ENCODE assay signal across 9 mouse cellular contexts in genomic region chr1:119308719-119309365, GRCm38 (mm10).
DNase-seq lines count a peak whose midpoint lies in the region; ATAC-seq lines count a peak whose summit lies in the region.
"Had no signal": no experiment of that assay in that cellular context is flagged by ENCODE, and none has a peak within 500 bp of the region (broad histone marks: within the 10 kb centered on the region; RNA-seq: fewer than 3 reads in every experiment).

No protein-coding gene starts in this region.

- H3K4me2 ChIP-seq in hindbrain, embryonic 11.5 days (replicated peaks; ENCODE audit: low read depth, low read length): no peak overlapping the region

- H3K27ac ChIP-seq in hindbrain, embryonic 11.5 days (ENCODE audit: low read depth, low read length): no peak overlapping the region

- ATAC-seq in hindbrain, embryonic 11.5 days (ENCODE audit: low FRiP score): no peak
- no peak for ATAC-seq in megakaryocyte progenitor cell, adult 5-6 weeks (replicated peaks; ENCODE audit: poor library complexity)

- WGBS in hindbrain, embryonic 11.5 days: 73% methylated on average over 9 of the region's 9 CpGs

- no peaks in the 10 kb centered on the region; the same call in 1 of the 2 replicates for H3K27me3 ChIP-seq in hindbrain, embryonic 11.5 days (ENCODE audit: control insufficient read depth, insufficient read depth, low read length)

- H3K4me1 ChIP-seq in hindbrain, embryonic 11.5 days (replicated peaks; ENCODE audit: control insufficient read depth, insufficient read depth, low read length): peaks cover 5% of the 10 kb centered on the region; the same call in 1 of the 2 replicates

- no peak overlapping the region for H3K4me3 ChIP-seq in hindbrain, embryonic 11.5 days (ENCODE audit: low read depth, low read length)

- DNase-seq in adrenal gland, adult (ENCODE audit: inconsistent age in 2 of 2, low spot score in 1 of 2): peak; percentile 15 to 41
- DNase-seq in adrenal gland, adult 2 months: no peak
- DNase-seq in left cerebral cortex, postnatal 4 days: peak; percentile 80
- no peak for DNase-seq in left cerebral cortex, adult 11 months (ENCODE audit: low spot score)
- DNase-seq in hindbrain, embryonic 11.5 days (ENCODE audit: low spot score): peak; percentile 14
- DNase-seq in lung, postnatal 4 days: peak; percentile 33 to 43
- DNase-seq in left cerebral cortex, postnatal 10 days (ENCODE audit: extremely low spot score in 1 of 2, low spot score in 2 of 2): no peak
- DNase-seq: kidney, adult 8-10 months had no signal

- H3K9me3 ChIP-seq in hindbrain, embryonic 11.5 days (ENCODE audit: control insufficient read depth, low read length): no peaks in the 10 kb centered on the region

- H3K36me3 ChIP-seq in hindbrain, embryonic 11.5 days (ENCODE audit: control insufficient read depth, insufficient read depth, low read length): no peaks in the 10 kb centered on the region

- H3K9ac ChIP-seq in hindbrain, embryonic 11.5 days (ENCODE audit: low read depth, low read length): no peak overlapping the region

- intact Hi-C loops in left cerebral cortex, postnatal 4 days (cut with DNase I): no loop called here
- intact Hi-C loops in left cerebral cortex, postnatal 10 days (cut with DNase I): no loop called here

Comparison
In these comparisons a context has a peak if more than half of its experiments do, and no peak if none do; other contexts are left out.
1. DNase-seq: peak in adrenal gland, adult (2 of 2), left cerebral cortex, postnatal 4 days (single experiment), hindbrain, embryonic 11.5 days (single experiment) and lung, postnatal 4 days (2 of 2); none in adrenal gland, adult 2 months (single experiment), left cerebral cortex, adult 11 months (single experiment) and left cerebral cortex, postnatal 10 days (0 of 2).